Mouse (Mus musculus) left cerebral cortex, postnatal 4 days (tissue): ENCODE measurements around the gene Rtel1. TPM values are rescaled to one million over a fixed set of nuclear protein-coding genes. Genes with fewer than 3 reads are reported as not detected.

Experiments
- DNase-seq: peaks from one replicate; pipeline ENCODE4 v3.0.0-alpha.2; 2022
- intact Hi-C: fragments of 180-260 bp; cut with DNase I; formaldehyde crosslinking; loops from one replicate; pipeline ENCODE4 v1.15.1; 2025
- total RNA-seq, 2 experiments: library from RNA; stranded (reverse); gene quantifications; 2 replicates each; pipeline ENCODE4 v1.2.3; 2021

The Rtel1 gene
- total RNA-seq, 2 experiments from 2014 or later: 53.6 to 67.6 TPM

DNA sequence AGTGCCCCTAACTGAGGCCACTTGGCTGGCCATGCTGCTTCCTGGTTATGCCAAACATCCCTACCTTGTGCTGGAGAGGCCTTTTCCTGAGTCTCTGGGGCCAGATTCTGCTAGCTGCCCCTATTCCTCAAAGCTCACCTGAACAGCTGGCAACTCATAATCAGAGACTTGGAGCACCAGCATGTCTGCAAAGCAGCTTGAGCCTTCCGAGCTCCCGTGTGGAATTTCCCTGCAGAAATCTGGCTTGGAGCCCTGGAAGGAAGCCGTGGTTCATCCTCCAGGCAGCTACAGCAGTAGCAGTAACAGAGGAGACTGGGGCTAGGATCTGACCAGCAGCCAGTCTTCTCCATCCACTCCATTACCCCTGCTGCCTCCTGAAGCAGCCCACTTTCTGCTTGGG is 66.3 kb downstream of the Rtel1 start:
- intact Hi-C loops: no loop called here
- peak; percentile 39 for DNase-seq

DNA sequence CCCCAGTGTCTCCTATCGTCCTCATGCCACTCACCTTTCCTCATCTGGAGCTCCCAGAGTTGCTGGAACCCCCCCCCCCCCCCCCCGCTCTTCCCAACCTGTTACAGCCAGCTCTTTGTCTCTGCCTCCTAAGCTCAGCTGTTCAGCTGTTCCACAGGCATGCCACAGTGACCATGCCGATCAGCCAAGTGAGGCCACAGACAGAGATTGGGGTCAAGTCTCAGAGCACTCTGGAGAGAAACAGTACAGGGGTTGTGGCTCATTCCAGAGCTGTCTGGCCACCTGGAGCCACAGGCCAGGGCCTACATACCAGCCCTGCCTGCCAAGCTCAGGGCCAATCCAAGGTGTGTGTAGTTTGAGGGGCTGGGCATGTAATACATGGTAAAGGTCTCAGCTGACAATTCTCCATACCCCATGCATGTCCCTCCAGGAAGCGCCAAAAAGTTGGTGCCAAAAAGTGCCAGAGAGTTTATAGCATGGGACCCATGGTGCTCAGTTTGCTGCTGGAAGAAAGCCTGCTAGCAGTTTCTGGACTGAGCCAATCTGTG is 67.2 kb downstream of the Rtel1 start:
- DNase-seq: no peak
- intact Hi-C loops: no loop called here

DNA sequence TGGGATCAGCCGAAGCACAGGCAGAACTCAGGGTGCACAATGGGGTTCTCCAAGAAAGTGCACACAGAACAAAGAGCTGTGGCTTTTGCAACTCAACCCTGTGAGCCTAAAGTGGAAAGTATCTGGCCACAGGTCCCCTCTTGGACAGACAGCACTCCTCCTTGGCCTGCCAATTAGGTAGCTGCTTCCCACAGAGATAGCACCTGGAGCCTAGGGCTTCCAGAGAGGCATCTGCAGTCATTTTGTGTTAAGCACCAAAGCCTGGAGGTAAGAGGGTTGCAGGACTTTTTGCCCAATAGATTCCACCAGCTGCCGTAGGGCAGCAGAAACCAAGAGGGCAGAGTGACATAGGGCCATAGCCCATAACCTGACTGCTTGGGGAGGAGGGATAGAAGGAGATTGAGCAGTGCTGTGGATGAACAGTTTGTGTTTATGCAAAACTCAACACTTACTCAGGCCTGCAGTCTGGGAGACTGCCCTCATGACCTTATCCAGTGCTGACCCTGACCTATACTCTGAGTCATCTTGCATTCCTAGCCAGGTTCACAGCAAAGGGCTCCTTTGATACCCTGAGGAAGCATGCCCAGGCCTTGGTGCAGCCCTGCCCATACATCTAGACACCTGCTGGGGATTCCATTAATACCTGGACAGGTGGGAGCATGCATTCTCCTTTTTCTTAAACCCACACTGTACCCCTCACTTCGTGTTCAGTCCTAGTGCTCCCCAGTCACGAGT is 70.8 kb downstream of the Rtel1 start:
- no peak for DNase-seq
- intact Hi-C loops: loop anchor here (5.0 to 10.0 kb wide), 2 partner anchors 107 to 194 kb away; partner anchors contain the start of genes Tpd52l2 and Uckl1

DNA sequence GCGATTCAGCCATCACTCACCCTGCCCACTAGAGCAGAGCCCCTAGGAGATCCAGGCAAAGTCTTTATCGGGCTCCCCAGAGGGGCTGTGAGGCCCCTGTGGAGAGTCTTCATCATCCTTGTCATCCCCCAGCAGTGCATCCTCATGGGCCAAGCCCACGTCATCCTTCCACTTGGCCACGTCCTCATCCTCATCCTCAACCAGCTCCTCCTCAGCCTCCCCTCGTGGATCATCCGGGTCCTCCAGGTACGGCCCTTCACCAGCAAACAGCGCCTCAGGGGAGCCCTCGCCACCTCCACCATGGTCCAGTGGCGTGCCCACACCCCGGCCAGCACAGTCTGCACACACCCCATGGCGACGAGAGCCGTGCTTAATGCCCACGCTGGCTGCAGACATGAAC is 71.5 kb downstream of the Rtel1 start:
- DNase-seq: no peak
- intact Hi-C loops: loop anchor here (5.0 to 10.0 kb wide), 2 partner anchors 106 to 194 kb away; partner anchors contain the start of genes Tpd52l2 and Uckl1

DNA sequence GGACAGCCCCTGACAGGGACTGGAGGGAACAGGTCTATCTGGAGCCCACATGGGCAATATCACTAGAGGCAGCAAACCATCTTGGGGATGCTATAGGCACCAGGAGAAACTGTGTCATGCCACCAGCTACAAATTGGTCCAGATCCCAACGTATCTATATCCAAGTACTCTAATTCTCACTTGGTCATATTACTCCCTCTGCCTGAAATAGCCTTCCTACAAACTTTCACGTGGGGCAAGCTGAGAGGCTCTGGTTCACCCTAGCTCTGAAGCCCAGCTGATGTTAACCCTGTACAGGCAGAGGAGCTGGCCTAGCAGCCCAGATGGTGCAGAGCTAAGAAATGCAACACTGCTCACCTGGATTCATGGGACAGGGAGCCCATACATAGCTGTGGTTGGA is 72.0 kb downstream of the Rtel1 start:
- intact Hi-C loops: loop anchor here (5.0 to 10.0 kb wide), 2 partner anchors 106 to 193 kb away; partner anchors contain the start of genes Tpd52l2 and Uckl1
- no peak for DNase-seq

DNA sequence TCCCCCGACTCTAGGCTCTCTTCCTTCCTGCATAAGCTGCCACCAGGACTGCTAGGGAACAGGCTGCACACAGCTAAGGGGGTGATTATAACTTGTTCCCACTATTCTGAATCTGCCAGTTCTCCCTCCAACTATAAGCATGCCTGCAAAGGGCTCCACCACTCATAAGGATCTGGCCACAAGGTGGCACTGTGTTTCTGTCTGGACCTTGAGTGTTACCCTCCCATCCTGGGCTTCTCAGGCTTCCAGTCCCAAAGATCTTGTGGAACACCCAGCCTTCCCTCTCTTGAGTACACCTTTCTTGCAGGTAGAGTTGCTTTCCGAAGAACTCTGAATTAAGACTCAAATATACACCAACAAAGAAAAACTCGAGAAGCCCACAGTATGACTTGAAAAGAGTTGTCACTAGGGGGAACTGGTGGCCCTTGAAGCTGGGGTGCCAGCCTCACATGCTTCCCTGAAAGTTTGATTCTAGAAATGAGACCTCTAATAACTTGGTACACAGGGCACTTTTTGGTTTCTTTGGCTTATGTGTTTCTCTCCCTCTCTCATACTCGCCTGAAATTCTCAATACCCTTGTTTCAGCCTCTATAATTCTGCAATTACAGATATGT is 73.2 kb downstream of the Rtel1 start:
- DNase-seq: peak; percentile 88
- intact Hi-C loops: loop anchor here (5.0 to 10.0 kb wide), 2 partner anchors 105 to 192 kb away; partner anchors contain the start of genes Tpd52l2 and Uckl1

DNA sequence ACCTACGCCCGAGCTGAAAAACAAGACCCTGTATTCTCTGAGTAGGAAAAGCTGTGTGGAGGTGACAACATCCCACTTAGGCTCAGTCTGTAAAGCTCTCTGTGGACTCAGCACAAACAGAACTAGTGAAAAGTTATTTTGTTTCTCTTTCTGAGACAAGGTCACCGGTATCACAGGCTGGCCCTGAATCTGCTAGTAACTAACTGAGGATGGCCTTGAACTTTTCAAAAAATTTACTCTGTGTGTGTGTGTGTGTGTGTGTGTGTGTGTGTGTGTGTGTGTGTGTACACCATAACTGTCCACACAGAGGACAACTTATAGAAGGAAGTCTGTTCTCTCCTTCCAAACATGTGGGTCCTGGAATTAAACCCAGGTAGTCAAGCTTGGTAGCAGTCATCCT is 74.5 kb downstream of the Rtel1 start:
- no peak for DNase-seq
- intact Hi-C loops: loop anchor here (5.0 to 10.0 kb wide), 2 partner anchors 103 to 191 kb away; partner anchors contain the start of genes Tpd52l2 and Uckl1

DNA sequence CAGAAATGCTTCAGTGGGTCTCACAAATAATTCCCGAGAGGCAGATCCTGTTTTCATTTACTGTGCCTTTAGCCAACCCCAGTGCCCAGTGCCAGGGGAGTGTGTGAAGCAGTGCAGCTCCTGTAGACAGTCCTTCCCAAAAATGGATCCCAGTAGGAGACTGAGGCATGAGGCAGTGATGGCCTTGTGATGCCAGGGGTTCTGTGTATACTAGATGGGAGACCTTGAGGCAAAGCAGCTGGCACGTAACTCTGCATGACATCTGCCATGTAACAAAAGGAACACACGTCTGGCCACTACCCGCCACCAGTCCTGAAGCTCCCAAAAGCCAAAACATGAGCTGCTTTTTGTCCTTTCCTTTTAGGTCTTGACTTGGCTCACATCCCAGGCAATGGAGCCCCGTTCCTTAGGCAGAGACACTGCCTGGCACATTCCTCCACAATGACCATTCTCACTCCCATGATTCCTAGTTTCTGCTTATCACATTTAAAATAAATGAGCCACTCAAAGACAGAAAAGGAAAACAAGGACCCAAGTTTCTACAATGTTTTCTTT is 77.7 kb downstream of the Rtel1 start:
- intact Hi-C loops: loop anchor here (10.0 kb wide), 1 partner anchor 188 kb away; the partner anchor contains the start of gene Uckl1
- no peak for DNase-seq

DNA sequence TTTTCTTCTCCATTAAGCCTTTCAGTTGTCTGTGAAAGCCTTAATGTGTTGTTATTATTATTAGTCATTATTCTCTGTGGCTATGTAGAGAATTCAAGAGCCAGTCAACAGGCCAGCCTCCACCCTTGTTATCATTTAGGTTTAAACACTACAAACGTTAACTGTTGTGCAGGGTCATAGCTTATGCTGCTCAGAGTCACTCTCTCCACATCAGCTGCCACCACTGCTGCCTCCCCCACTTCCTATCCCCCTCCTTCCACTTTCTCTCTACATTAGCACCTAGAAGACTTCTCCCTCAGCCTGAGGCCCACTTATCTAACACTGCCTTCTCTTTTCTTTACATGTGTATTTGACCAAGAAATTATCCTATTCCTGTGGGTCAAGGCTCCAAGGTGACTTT is 82.0 kb downstream of the Rtel1 start:
- DNase-seq: no peak
- intact Hi-C loops: no loop called here

DNA sequence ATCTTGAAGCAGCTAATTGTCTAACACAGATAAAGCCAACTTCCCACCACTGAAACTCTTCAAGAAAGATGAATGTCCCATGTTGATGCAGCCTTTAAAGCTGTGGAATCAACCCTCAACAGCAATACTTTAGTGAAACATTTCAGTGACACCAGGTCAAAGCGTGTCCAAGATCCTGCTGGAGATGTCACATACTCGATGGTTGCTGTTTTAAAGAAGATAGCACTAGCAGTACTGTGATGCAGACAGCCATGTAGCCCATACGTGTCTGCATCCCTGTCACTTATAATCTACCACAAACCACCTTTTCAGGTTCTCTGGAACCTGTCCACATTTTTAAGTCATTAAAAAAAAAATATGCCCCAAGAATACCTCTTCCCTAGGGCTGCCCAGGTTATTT is 84.2 kb downstream of the Rtel1 start:
- DNase-seq: no peak
- intact Hi-C loops: no loop called here

Other genes starting within 250 kb of the Rtel1 start
- 100 to 1,000 TPM; 191 to 195 TPM for gene Kcnq2, start 184.4 kb upstream of the Rtel1 start, total RNA-seq
- 100 to 1,000 TPM; 399 to 423 TPM for gene Eef1a2, start 162.7 kb upstream of the Rtel1 start, total RNA-seq
- 100 to 1,000 TPM; 132 to 140 TPM for gene Ppdpf, start 132.5 kb upstream of the Rtel1 start, total RNA-seq
- gene Ptk6, start 117.0 kb upstream of the Rtel1 start, total RNA-seq: not detected
- gene Srms, start 106.6 kb upstream of the Rtel1 start, total RNA-seq: under 1 TPM in 1 of 2 experiments, not detected in 1; 0.18 TPM
- not detected for gene Fndc11, start 99.7 kb upstream of the Rtel1 start, total RNA-seq
- 1 to 10 TPM; 1.4 to 1.5 TPM for gene Helz2, start 77.7 kb upstream of the Rtel1 start, total RNA-seq
- gene Gmeb2, start 31.7 kb upstream of the Rtel1 start, total RNA-seq: 10 to 100 TPM; 18.8 to 23.2 TPM
- 100 to 1,000 TPM; 885 to 936 TPM for gene Stmn3, start 5.2 kb upstream of the Rtel1 start, total RNA-seq
- 10 to 100 TPM; 73.9 to 83.5 TPM for gene Zgpat, start 45.2 kb downstream of the Rtel1 start, total RNA-seq
- gene Arfrp1, start 45.7 kb downstream of the Rtel1 start, total RNA-seq: 10 to 100 TPM; 57.3 to 60.3 TPM
- gene Lime1, start 60.3 kb downstream of the Rtel1 start, total RNA-seq: 10 to 100 TPM; 40.8 to 44.9 TPM
- 10 to 100 TPM; 16.6 to 16.8 TPM for gene Zbtb46, start 139.7 kb downstream of the Rtel1 start, total RNA-seq
- gene Abhd16b, start 173.5 kb downstream of the Rtel1 start, total RNA-seq: not detected
- 10 to 100 TPM; 69.7 to 73.5 TPM for gene Tpd52l2, start 177.4 kb downstream of the Rtel1 start, total RNA-seq
- gene Dnajc5, start 200.7 kb downstream of the Rtel1 start, total RNA-seq: 100 to 1,000 TPM; 288 to 305 TPM